Mouse (Mus musculus): ENCODE measurements around the gene Drg2. TPM values are rescaled to one million over a fixed set of nuclear protein-coding genes. Genes with fewer than 3 reads are reported as not detected.

Gene Drg2
- 118 and 122 TPM in 2 replicates for polyA plus RNA-seq (2016; fragmentation: Nextera tagmentation; extraction: Ambion mirVana)

DNA sequence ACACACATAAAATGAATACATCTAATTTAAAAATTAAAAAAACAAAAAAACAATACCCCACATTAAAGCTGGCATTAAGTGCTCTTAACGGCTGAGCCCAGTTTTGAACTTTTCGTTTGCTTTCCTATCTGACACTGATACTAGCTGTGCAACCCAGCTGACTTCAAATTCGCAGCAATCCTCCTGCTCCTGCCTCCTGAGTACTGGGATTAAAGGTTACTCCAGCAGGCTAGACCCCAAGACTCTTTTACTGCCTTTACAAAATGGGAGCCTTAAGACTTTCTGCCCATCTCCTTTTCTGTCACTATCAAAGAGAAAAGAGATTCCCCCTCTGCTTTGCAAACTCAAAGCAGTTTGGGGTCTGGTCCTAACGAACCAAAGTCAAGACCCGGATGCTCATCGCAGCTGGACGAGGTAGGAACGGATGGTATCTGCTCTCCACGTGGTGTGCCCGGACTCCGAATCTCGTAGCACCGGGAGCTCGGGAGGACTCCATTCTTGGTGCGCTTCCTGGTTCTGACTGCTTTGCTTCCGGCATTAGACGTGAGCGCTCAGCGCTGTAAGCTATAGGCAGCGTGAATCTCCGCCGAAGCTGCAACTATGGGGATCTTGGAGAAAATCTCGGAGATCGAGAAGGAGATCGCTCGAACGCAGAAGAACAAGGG, at the start of gene Drg2:
TSS of gene Drg2 (plus strand) at position 512 of the 665 bp plus-strand sequence.
- peak within 1 kb of the TSS; percentile 73 for H3K9ac ChIP-seq
- H3K27me3 ChIP-seq, result no peaks in the 10 kb centered on the region
- peak; percentile 80 for ATAC-seq (ENCODE audit: insufficient number of reproducible peaks, insufficient read depth, low FRiP score, low TSS enrichment)
- H3K27ac ChIP-seq, result 0 out of 2 replicates have a peak within 1 kb of the TSS, but pooled peaks have one; percentile 46
- H3K36me3 ChIP-seq, result peaks cover 25% of the 10 kb centered on the region
- H3K4me2 ChIP-seq (replicated peaks), result peak within 1 kb of the TSS; percentile 84
- H3K9me3 ChIP-seq, result no peaks in the 10 kb centered on the region
- H3K4me1 ChIP-seq, result peaks cover 11% of the 10 kb centered on the region
- H3K4me3 ChIP-seq, result peak within 1 kb of the TSS; percentile 58
- WGBS, result 5% methylated on average over 27 of the region's 27 CpGs

DNA sequence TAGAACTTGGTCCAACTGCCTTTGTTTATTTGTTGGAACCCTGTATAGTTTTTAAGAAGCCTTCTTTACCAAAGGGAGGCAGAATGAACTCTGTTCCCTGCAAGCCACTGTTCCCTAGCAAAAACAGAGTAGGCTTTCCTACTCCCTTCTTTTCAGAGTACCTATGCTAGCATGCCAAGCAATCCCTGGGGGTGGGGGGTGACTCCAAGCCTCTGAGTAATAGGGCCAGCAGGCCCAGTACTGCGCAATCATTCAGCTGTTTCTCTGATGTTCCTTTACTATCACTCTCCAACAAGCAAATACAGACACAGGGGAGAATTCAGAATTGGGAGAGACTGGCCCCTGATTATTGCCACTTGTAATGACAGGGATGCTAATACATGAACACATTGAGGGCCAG, 47.8 kb upstream of the Drg2 start:
- 100% methylated on average over 1 of the region's 1 CpGs for WGBS
- Histone ChIP-seq H3K27ac (no peak overlapping the region), H3K36me3 (peaks cover 70% of the 10 kb centered on the region), H3K4me3 (no peak overlapping the region), H3K4me2 (replicated peaks) (no peak overlapping the region), H3K27me3 (no peaks in the 10 kb centered on the region), H3K4me1 (no peaks in the 10 kb centered on the region), H3K9ac (no peak overlapping the region), H3K9me3 (no peaks in the 10 kb centered on the region)
- no peak for ATAC-seq (ENCODE audit: insufficient number of reproducible peaks, insufficient read depth, low FRiP score, low TSS enrichment)

DNA sequence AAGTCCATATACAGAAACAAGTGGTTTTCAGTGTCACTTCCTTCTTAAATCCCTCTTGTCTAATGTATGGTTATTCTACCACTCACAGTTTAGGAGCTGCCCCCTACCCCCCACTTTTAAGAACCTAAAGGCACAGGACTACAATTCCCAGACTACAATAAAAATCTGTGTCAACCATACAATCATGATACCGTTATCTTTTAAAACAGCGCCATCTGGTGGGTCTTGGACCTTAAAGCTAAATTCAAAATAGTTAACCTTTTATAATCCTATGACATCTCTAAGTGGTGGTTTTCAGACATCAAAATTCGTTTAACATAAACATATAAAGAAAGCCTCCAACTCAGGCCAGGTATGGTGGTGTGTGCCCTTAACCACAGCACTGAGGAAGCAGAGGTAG, 42.2 kb upstream of the Drg2 start:
- 13% methylated on average over 3 of the region's 3 CpGs for WGBS
- H3K4me1 ChIP-seq, result peaks cover 12% of the 10 kb centered on the region
- no peak for ATAC-seq (ENCODE audit: insufficient number of reproducible peaks, insufficient read depth, low FRiP score, low TSS enrichment)
- no peaks in the 10 kb centered on the region for H3K27me3 ChIP-seq
- no peak overlapping the region for H3K27ac ChIP-seq
- no peak overlapping the region for H3K4me3 ChIP-seq
- H3K36me3 ChIP-seq, result peaks cover 20% of the 10 kb centered on the region
- H3K9ac ChIP-seq, result no peak overlapping the region
- H3K9me3 ChIP-seq, result no peaks in the 10 kb centered on the region
- H3K4me2 ChIP-seq (replicated peaks), result no peak overlapping the region

- H3K9me3 ChIP-seq, result no peaks in the 10 kb centered on the region
- H3K9ac ChIP-seq, result no peak overlapping the region
- H3K4me1 ChIP-seq, result peaks cover 12% of the 10 kb centered on the region
- H3K27ac ChIP-seq, result no peak overlapping the region
- WGBS, result 85% methylated on average over 2 of the region's 2 CpGs
- no peak overlapping the region for H3K4me2 ChIP-seq (replicated peaks)
- no peak overlapping the region for H3K4me3 ChIP-seq
- no peaks in the 10 kb centered on the region for H3K27me3 ChIP-seq
- no peak for ATAC-seq (ENCODE audit: insufficient number of reproducible peaks, insufficient read depth, low FRiP score, low TSS enrichment)
- peaks cover 12% of the 10 kb centered on the region for H3K36me3 ChIP-seq
Observed at GRCm38 (mm10) chr11:60412921-60413320, 41.5 kb upstream of the Drg2 start.

GRCm38 (mm10) chr11:60416590-60416962, 37.8 kb upstream of the Drg2 start:
- Histone ChIP-seq H3K36me3 (no peaks in the 10 kb centered on the region), H3K4me1 (peaks cover 20% of the 10 kb centered on the region), H3K4me2 (replicated peaks) (peak overlapping the region; percentile 92), H3K27me3 (no peaks in the 10 kb centered on the region), H3K9ac (peak overlapping the region; percentile 75), H3K27ac (0 out of 2 replicates have a peak overlapping the region, but pooled peaks have one; percentile 47), H3K4me3 (peak overlapping the region; percentile 77), H3K9me3 (no peaks in the 10 kb centered on the region)
- ATAC-seq (ENCODE audit: insufficient number of reproducible peaks, insufficient read depth, low FRiP score, low TSS enrichment), result peak; percentile 30
- WGBS, result 1% methylated on average over 21 of the region's 21 CpGs

GRCm38 (mm10) chr11:60416963-60417716, 37.3 kb upstream of the Drg2 start, which contains the start of gene Gid4:
TSS of gene Gid4 (plus strand) at chr11:60417145.
- peak; percentile 94 for ATAC-seq (ENCODE audit: insufficient number of reproducible peaks, insufficient read depth, low FRiP score, low TSS enrichment)
- Histone ChIP-seq H3K27me3 (no peaks in the 10 kb centered on the region), H3K9me3 (no peaks in the 10 kb centered on the region), H3K36me3 (no peaks in the 10 kb centered on the region), H3K4me3 (peak within 1 kb of the TSS; percentile 77), H3K9ac (peak within 1 kb of the TSS; percentile 87), H3K27ac (peak within 1 kb of the TSS; percentile 82), H3K4me1 (peaks cover 20% of the 10 kb centered on the region), H3K4me2 (replicated peaks) (peak within 1 kb of the TSS; percentile 92)
- under 1% methylated on average over 66 of the region's 81 CpGs for WGBS

DNA sequence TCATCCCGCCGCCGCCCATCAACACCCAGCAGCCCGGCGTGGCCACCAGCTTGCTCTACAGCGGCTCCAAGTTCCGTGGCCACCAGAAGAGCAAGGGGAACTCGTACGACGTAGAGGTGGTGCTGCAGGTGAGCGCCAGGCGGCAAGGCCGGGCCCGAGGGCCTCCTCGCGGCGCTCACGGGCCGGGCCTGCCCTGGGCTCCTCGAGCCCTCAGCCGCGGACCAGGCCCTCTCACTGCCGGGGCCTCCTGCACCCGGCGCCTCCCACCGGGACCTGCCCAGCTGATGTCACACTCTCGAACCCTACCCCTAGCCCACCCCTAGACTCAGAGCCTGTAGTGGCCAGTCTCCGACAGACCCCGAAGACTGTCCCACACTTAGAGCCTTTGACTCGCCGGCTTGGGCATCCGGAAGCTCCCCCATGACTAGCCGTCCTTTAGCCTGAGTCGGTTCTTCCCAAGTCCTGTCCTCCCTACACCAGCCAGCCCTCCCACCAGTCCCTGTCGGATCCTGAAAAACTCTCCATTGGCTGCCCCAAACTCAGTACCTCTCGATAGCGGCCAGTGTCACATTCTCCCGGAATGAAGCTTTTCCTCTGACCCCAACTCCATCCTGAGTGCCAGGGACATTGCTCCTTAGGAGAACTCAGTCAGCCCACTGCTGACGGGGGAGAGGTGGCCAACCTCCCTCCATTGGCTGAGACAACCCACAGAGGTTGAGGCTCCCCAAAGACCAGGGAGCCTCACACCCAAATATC, 36.5 kb upstream of the Drg2 start, which contains the start of gene Atpaf2:
TSS of gene Atpaf2 (minus strand) at position 741 of the 756 bp plus-strand sequence.
- H3K36me3 ChIP-seq, result no peaks in the 10 kb centered on the region
- H3K9me3 ChIP-seq, result no peaks in the 10 kb centered on the region
- H3K27ac ChIP-seq, result peak within 1 kb of the TSS; percentile 82
- WGBS, result 1% methylated on average over 39 of the region's 39 CpGs
- peak within 1 kb of the TSS; percentile 87 for H3K9ac ChIP-seq
- no peaks in the 10 kb centered on the region for H3K27me3 ChIP-seq
- peaks cover 20% of the 10 kb centered on the region for H3K4me1 ChIP-seq
- ATAC-seq (ENCODE audit: insufficient number of reproducible peaks, insufficient read depth, low FRiP score, low TSS enrichment), result peak; percentile 18; the same call in 1 of the 2 replicates
- peak within 1 kb of the TSS; percentile 92 for H3K4me2 ChIP-seq (replicated peaks)
- H3K4me3 ChIP-seq, result peak within 1 kb of the TSS; percentile 77

GRCm38 (mm10) chr11:60418473-60418803, 36.0 kb upstream of the Drg2 start:
- H3K4me2 ChIP-seq (replicated peaks), result peak overlapping the region; percentile 92
- H3K4me1 ChIP-seq, result peaks cover 20% of the 10 kb centered on the region
- peak overlapping the region; percentile 87 for H3K9ac ChIP-seq
- no peaks in the 10 kb centered on the region for H3K36me3 ChIP-seq
- no peaks in the 10 kb centered on the region for H3K9me3 ChIP-seq
- 12% methylated on average over 6 of the region's 6 CpGs for WGBS
- H3K27ac ChIP-seq, result peak overlapping the region; percentile 82; the same call in 1 of the 2 replicates
- ATAC-seq (ENCODE audit: insufficient number of reproducible peaks, insufficient read depth, low FRiP score, low TSS enrichment), result no peak
- H3K27me3 ChIP-seq, result no peaks in the 10 kb centered on the region
- peak overlapping the region; percentile 77 for H3K4me3 ChIP-seq

- H3K4me2 ChIP-seq (replicated peaks), result no peak overlapping the region
- peaks cover 8% of the 10 kb centered on the region for H3K4me1 ChIP-seq
- H3K36me3 ChIP-seq, result 0 out of 2 replicates have a peak, but pooled peaks cover 4% of the 10 kb centered on the region
- no peak overlapping the region for H3K27ac ChIP-seq
- H3K9me3 ChIP-seq, result no peaks in the 10 kb centered on the region
- H3K9ac ChIP-seq, result no peak overlapping the region
- ATAC-seq (ENCODE audit: insufficient number of reproducible peaks, insufficient read depth, low FRiP score, low TSS enrichment), result no peak
- H3K27me3 ChIP-seq, result no peaks in the 10 kb centered on the region
- no peak overlapping the region for H3K4me3 ChIP-seq
- WGBS, result 62% methylated on average over 6 of the region's 6 CpGs
Observed at GRCm38 (mm10) chr11:60422046-60422668, 32.2 kb upstream of the Drg2 start.

GRCm38 (mm10) chr11:60423006-60423405, 31.4 kb upstream of the Drg2 start:
- H3K9me3 ChIP-seq, result no peaks in the 10 kb centered on the region
- no peak overlapping the region for H3K4me2 ChIP-seq (replicated peaks)
- peaks cover 9% of the 10 kb centered on the region for H3K36me3 ChIP-seq
- 67% methylated on average over 1 of the region's 1 CpGs for WGBS
- H3K27ac ChIP-seq, result no peak overlapping the region
- H3K4me1 ChIP-seq, result peaks cover 8% of the 10 kb centered on the region
- H3K4me3 ChIP-seq, result no peak overlapping the region
- no peak for ATAC-seq (ENCODE audit: insufficient number of reproducible peaks, insufficient read depth, low FRiP score, low TSS enrichment)
- no peak overlapping the region for H3K9ac ChIP-seq
- no peaks in the 10 kb centered on the region for H3K27me3 ChIP-seq

DNA sequence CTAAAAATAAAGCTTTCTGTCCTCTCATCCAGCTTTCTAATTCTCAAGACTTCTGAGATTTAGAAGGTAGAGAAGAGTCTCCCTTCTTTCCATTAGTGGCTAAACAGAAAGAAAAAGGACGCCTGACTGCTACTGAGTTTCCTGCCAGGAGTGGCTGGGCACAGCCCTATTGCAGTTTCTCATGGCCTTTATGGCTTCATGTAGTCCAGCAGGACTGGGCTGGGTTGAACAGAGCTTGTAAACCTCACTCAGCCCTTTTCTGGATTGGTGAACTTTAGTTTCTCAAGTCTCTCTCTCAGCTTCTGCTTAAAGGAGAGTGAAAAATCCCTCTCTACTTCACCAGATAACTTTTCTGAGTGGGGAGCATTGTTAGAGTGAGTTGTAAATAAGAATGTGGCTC, 28.0 kb upstream of the Drg2 start:
- Histone ChIP-seq H3K4me1 (no peaks in the 10 kb centered on the region), H3K27me3 (no peaks in the 10 kb centered on the region), H3K4me2 (replicated peaks) (no peak overlapping the region), H3K36me3 (peaks cover 24% of the 10 kb centered on the region), H3K9me3 (no peaks in the 10 kb centered on the region), H3K4me3 (no peak overlapping the region), H3K27ac (no peak overlapping the region), H3K9ac (no peak overlapping the region)
- ATAC-seq (ENCODE audit: insufficient number of reproducible peaks, insufficient read depth, low FRiP score, low TSS enrichment), result no peak
- WGBS, result 72% methylated on average over 1 of the region's 1 CpGs

Data from embryonic facial prominence, embryonic 12.5 days (tissue).